Mouse (Mus musculus) heart, adult 18-20 months (tissue): ENCODE measurements around the gene Erc2. TPM values are rescaled to one million over a fixed set of nuclear protein-coding genes. Genes with fewer than 3 reads are reported as not detected.

Source experiments
- DNase-seq, 2 experiments: peaks; one replicate each; pipeline ENCODE4 v3.0.0; 2021 to 2022; ENCODE audit warnings: mixed read lengths in 1 of 2
- total RNA-seq, 2 experiments: library from RNA; stranded (reverse); gene quantifications; 2 replicates each; pipeline ENCODE4 v1.2.3; 2021

Erc2 gene
- total RNA-seq, 2 experiments from 2014 or later = 0.99 to 1.5 TPM

- DNase-seq = no peak
Observed at GRCm38 (mm10) chr14:28192711-28193364, 570.6 kb downstream of the Erc2 start.

GRCm38 (mm10) chr14:28203874-28204273, 581.6 kb downstream of the Erc2 start:
- peak in 1 of 2 experiments; percentile 3 for DNase-seq

- no peak for DNase-seq
Observed at GRCm38 (mm10) chr14:28206303-28206702, 584.1 kb downstream of the Erc2 start.

GRCm38 (mm10) chr14:28225550-28225949, 603.3 kb downstream of the Erc2 start:
- no peak for DNase-seq

- DNase-seq = peak; percentile 3 to 13
Observed at GRCm38 (mm10) chr14:28230563-28230962, 608.3 kb downstream of the Erc2 start.

- DNase-seq = no peak
Observed at GRCm38 (mm10) chr14:28231241-28231640, 609.0 kb downstream of the Erc2 start.

GRCm38 (mm10) chr14:28238336-28239048, 616.3 kb downstream of the Erc2 start:
- DNase-seq = no peak

- no peak for DNase-seq
Observed at GRCm38 (mm10) chr14:28240111-28240510, 617.9 kb downstream of the Erc2 start.

GRCm38 (mm10) chr14:28242743-28243142, 620.5 kb downstream of the Erc2 start:
- no peak for DNase-seq

- DNase-seq = no peak
Observed at GRCm38 (mm10) chr14:28243474-28243873, 621.2 kb downstream of the Erc2 start.

- peak; percentile 5 to 28 for DNase-seq
Observed at GRCm38 (mm10) chr14:28262706-28263105, 640.5 kb downstream of the Erc2 start.

- DNase-seq = no peak
Observed at GRCm38 (mm10) chr14:28267367-28267766, 645.1 kb downstream of the Erc2 start.

GRCm38 (mm10) chr14:28271846-28272245, 649.6 kb downstream of the Erc2 start:
- no peak for DNase-seq

- no peak for DNase-seq
Observed at GRCm38 (mm10) chr14:28273669-28274068, 651.4 kb downstream of the Erc2 start.

GRCm38 (mm10) chr14:28274826-28275225, 652.6 kb downstream of the Erc2 start:
- DNase-seq = no peak

GRCm38 (mm10) chr14:28278951-28279350, 656.7 kb downstream of the Erc2 start:
- DNase-seq = no peak

GRCm38 (mm10) chr14:28280376-28280775, 658.1 kb downstream of the Erc2 start:
- DNase-seq = no peak

GRCm38 (mm10) chr14:28283319-28284095, 661.3 kb downstream of the Erc2 start:
- peak; percentile 59 to 64 for DNase-seq

GRCm38 (mm10) chr14:28286511-28286910, 664.3 kb downstream of the Erc2 start:
- peak in 1 of 2 experiments; percentile 17 for DNase-seq

GRCm38 (mm10) chr14:28288196-28288595, 666.0 kb downstream of the Erc2 start:
- DNase-seq = peak in 1 of 2 experiments; percentile 5

- DNase-seq = peak in 1 of 2 experiments; percentile 12
Observed at GRCm38 (mm10) chr14:28288926-28289325, 666.7 kb downstream of the Erc2 start.

GRCm38 (mm10) chr14:28293921-28294320, 671.7 kb downstream of the Erc2 start:
- DNase-seq = no peak

GRCm38 (mm10) chr14:28295145-28295544, 672.9 kb downstream of the Erc2 start:
- no peak for DNase-seq
